Mouse (Mus musculus): ENCODE measurements at regions not wholly inside any gene's neighbourhood (a gene's known extent, or its start where the extent isn't known, plus 50 kb on each side); places are given as distances from the start of the nearest gene placed in this dataset.

DNA sequence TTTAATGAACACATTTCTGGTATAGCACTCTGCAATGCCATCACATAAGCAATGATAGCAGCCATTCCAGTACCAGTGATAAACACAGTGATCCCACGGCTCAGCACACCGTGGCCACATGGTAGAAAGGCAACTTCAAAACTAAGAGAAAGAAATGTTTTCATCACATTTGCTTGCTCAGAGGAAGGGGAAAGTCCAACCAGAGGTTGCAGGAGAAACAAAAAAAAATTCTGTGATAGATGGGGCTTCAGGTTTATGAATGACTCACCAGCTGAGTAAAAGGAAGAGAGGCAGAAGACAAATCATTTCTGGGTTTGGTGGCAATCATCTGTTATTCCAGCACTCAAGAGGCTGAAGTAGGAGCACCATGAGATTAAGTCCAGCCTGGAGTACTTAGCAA lies 103.5 kb downstream of the Gm9733 start:
- H3K27me3 ChIP-seq (ENCODE audit: control insufficient read depth, insufficient read depth, low read length, poor library complexity, severe bottlenecking), result no peaks in the 10 kb centered on the region
- no peak for DNase-seq (ENCODE audit: low read depth, low spot score)

DNA sequence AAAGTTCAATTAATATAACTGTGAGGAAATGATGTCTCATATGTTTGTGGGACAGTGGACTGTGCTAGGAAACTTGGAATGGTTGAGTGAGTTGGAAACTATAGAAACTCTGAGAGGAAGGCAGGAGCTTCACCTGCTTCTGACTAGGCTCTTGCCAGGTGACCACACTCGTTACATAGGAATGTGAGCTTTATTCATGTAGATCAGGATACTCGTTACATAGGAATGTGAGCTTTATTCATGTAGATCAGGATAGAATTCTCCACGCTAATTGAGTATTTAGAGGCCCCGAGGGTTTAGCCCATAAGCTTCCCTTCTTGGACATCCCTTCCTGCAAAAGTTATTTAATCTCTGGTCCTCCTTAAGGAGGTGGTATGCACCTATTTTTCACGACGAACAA lies 101.9 kb downstream of the Gm9733 start:
- Histone ChIP-seq H3K36me3 (ENCODE audit: control insufficient read depth, insufficient read depth, low read length, poor library complexity, severe bottlenecking) (no peaks in the 10 kb centered on the region), H3K27me3 (ENCODE audit: control insufficient read depth, insufficient read depth, low read length, poor library complexity, severe bottlenecking) (no peaks in the 10 kb centered on the region)
- DNase-seq (ENCODE audit: low read depth, low spot score), result no peak

More for the DNA sequence above, 103.5 kb downstream of the Gm9733 start:
- no peaks in the 10 kb centered on the region for H3K36me3 ChIP-seq (ENCODE audit: control insufficient read depth, insufficient read depth, low read length, poor library complexity, severe bottlenecking)

DNA sequence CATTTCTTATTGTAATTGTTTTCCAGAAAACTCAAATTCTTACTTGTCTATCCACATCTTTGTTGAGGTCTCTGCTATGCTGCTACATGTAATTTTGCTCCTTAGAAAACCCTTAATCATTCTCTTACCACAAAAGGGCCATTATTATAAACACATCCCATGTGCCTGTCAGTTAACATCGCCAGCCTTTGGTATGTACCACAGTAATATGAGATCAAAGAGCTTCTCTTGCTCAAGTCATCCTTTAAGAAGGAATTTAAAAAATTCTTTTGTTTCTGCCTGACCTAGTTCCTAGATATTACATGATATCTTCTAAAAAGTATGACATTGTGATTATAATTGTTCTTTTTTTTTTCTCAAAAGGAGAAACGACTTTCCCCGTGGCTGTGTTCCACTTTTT lies 100.7 kb downstream of the Gm9733 start:
- Histone ChIP-seq H3K36me3 (ENCODE audit: control insufficient read depth, insufficient read depth, low read length, poor library complexity, severe bottlenecking) (no peaks in the 10 kb centered on the region), H3K27me3 (ENCODE audit: control insufficient read depth, insufficient read depth, low read length, poor library complexity, severe bottlenecking) (no peaks in the 10 kb centered on the region)
- DNase-seq (ENCODE audit: low read depth, low spot score), result no peak

DNA sequence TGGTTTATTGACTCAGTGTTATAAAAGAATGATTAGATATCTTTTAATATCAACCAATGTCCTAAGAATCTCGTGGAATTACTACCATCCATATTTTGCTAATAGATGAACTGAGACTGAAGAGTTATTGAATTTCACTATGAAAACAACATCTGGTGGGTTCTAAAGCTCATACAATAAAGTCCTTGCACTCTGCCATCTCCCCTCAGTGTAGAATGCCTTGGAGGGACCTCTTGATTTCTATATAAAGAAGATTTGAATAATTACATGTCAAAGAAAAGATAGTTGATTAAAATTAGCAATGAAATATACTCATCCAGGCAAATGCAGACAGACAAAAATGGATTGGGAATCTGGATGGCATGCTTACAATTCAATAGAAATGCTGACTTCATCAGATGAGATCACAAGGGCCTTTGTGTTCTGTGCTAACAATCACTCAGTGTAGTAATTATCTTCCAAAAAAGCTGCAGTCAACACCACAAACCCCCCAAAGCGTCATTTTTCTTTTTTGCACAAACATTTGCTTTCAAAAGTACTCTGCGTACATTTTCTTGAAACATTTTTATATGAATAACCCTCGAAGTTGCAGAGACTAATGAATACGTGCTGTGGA lies 94.2 kb downstream of the Gm9733 start:
- DNase-seq (ENCODE audit: low read depth, low spot score), result no peak
- no peaks in the 10 kb centered on the region for H3K36me3 ChIP-seq (ENCODE audit: control insufficient read depth, insufficient read depth, low read length, poor library complexity, severe bottlenecking)
- H3K27me3 ChIP-seq (ENCODE audit: control insufficient read depth, insufficient read depth, low read length, poor library complexity, severe bottlenecking), result no peaks in the 10 kb centered on the region

DNA sequence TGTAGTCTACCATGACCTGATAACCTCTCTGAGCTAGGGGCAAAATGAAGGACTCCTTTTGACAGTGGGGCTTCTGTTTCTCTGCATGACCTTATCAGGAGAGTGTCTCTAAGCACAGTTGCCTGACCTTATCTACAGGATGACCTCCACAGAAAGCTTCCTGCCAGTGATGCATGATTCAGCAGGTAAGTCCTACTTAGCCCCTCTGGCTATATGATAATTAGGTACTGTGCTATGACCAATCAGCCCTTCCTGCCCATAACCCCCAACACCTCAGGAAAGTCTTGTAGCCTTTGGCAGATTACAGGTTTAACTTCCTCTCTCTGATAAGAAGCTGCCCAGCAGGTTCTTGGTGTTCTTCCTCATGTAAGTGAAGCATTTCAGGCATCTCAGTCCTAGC lies 89.7 kb downstream of the Gm9733 start:
- no peak for DNase-seq (ENCODE audit: low read depth, low spot score)
- Histone ChIP-seq H3K36me3 (ENCODE audit: control insufficient read depth, insufficient read depth, low read length, poor library complexity, severe bottlenecking) (no peaks in the 10 kb centered on the region), H3K27me3 (ENCODE audit: control insufficient read depth, insufficient read depth, low read length, poor library complexity, severe bottlenecking) (no peaks in the 10 kb centered on the region)

DNA sequence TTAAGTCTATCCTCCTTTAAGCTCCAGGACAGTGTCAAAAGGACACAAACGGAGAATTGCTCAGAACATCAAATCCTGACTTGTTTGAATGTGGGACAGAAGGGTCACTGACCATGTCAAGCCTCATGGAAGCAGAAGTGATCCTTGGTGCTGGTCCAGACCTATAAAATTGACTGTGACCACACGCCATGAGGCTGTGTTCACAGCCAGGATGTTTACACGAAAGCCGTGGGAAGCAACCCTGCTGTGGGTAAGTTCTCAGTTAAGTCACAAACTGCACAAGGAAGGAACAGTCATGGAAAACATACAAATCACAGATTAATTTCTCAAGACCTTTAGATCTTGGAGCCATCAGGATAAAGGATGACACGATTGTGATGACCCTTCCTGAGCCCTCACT lies 88.5 kb downstream of the Gm9733 start:
- H3K36me3 ChIP-seq (ENCODE audit: control insufficient read depth, insufficient read depth, low read length, poor library complexity, severe bottlenecking), result no peaks in the 10 kb centered on the region
- DNase-seq (ENCODE audit: low read depth, low spot score), result no peak
- no peaks in the 10 kb centered on the region for H3K27me3 ChIP-seq (ENCODE audit: control insufficient read depth, insufficient read depth, low read length, poor library complexity, severe bottlenecking)

DNA sequence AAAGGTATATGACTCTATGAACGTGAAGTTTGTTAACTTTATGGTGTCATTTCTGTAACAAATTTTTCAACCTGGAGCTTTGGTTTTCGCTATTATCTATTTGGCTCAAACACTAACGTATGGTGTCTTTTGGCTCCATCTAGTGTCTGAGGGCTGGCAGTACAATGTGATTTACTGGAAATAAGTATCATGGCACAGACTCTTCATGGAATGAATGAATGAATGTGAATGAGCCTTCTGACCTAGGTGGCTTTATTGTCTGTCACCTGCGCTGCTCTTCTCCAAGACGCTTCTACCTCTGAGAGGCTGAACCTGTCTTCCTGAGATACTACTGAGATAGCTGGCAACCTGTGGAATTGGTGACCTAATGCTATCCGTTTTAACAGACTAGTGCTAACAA lies 87.1 kb downstream of the Gm9733 start:
- H3K27me3 ChIP-seq (ENCODE audit: control insufficient read depth, insufficient read depth, low read length, poor library complexity, severe bottlenecking), result no peaks in the 10 kb centered on the region
- peak; percentile 76 for DNase-seq (ENCODE audit: low read depth, low spot score)
- H3K36me3 ChIP-seq (ENCODE audit: control insufficient read depth, insufficient read depth, low read length, poor library complexity, severe bottlenecking), result no peaks in the 10 kb centered on the region
